Mouse (Mus musculus) brown adipose tissue, adult 24 weeks (tissue): ENCODE measurements at regions not wholly inside any gene's neighbourhood (a gene's known extent, or its start where the extent isn't known, plus 50 kb on each side); places are given as distances from the start of the nearest gene placed in this dataset.
A peak's percentile ranks its signal among the peaks of the same experiment; 100 is the strongest.

Source experiments
- H3K27ac ChIP-seq: fragments of 200-500 bp; replicated peaks from 2 replicates; pipeline ENCODE4 v1.5.1; 2012; ENCODE audit warnings: low read depth, mild to moderate bottlenecking, low read length
- H3K4me1 ChIP-seq: fragments of 200-500 bp; 2 replicates; pipeline ENCODE4 v1.6.1; 2012; ENCODE audit warnings: low read length, mixed read lengths; ENCODE audit not compliant: control insufficient read depth, insufficient read depth, insufficient read length
- H3K4me3 ChIP-seq: fragments of 200-500 bp; 2 replicates; pipeline ENCODE4 v1.5.1; 2012; ENCODE audit warnings: low read depth, mild to moderate bottlenecking, low read length, moderate library complexity; ENCODE audit not compliant: insufficient read depth

DNA sequence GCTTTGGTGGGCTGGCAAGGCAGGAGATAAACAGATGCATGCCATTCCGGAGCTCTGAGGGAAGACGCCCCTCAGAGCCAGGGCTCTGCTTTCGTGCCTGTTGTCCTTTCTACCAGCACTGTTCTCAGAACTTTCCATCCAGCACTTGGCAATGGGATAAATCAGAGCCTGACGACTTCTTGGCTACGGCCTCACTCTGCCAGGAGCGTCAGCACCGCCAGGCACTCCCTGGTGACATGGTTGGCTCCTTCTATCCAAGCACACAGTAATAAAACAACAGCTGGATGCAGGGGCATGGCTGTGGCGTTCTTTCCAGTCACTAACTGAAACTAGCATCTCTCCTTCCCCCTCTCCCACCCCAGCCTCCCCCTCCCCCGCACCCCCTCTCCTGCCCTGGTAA is 215.4 kb downstream of the Ly86 start:
- H3K4me3 ChIP-seq, result no peak overlapping the region
- peaks cover 14% of the 10 kb centered on the region for H3K4me1 ChIP-seq
- H3K27ac ChIP-seq, result no peak overlapping the region

- no peak overlapping the region for H3K27ac ChIP-seq
- no peak overlapping the region for H3K4me3 ChIP-seq
- peaks cover 14% of the 10 kb centered on the region for H3K4me1 ChIP-seq
Observed at GRCm38 (mm10) chr13:37560800-37561199, 215.8 kb downstream of the Ly86 start.

- Histone ChIP-seq H3K4me1 (peaks cover 14% of the 10 kb centered on the region), H3K4me3 (no peak overlapping the region), H3K27ac (no peak overlapping the region)
Observed at GRCm38 (mm10) chr13:37561437-37561836, 216.4 kb downstream of the Ly86 start.

- no peak overlapping the region for H3K4me3 ChIP-seq
- H3K27ac ChIP-seq, result no peak overlapping the region
- H3K4me1 ChIP-seq, result peaks cover 14% of the 10 kb centered on the region
Observed at GRCm38 (mm10) chr13:37562141-37562540, 216.1 kb upstream of the Rreb1 start.

GRCm38 (mm10) chr13:37562652-37563051 is 215.5 kb upstream of the Rreb1 start:
- peaks cover 12% of the 10 kb centered on the region for H3K4me1 ChIP-seq
- H3K4me3 ChIP-seq, result no peak overlapping the region
- no peak overlapping the region for H3K27ac ChIP-seq

DNA sequence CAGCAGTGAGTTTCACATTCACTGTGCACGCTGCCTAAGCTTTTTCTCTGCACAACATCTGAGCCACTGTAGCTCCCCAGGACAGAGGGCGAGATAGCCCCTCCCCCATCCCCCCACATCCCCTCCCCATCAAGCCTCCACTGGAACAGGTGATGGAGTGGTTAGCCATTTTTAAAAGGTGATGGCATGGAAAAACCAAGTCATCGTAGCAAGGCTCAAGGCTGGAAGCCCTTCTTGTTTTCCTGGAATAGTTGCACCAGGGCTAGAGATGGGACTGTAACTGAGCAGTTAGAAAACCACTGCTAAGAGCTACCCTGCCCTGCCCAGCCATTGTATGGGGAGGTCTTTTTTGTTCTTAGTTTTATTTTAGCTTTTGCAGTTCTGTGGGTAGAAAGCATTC is 209.1 kb upstream of the Rreb1 start:
- Histone ChIP-seq H3K4me1 (no peaks in the 10 kb centered on the region), H3K4me3 (no peak overlapping the region), H3K27ac (no peak overlapping the region)

GRCm38 (mm10) chr13:37569486-37569885 is 208.7 kb upstream of the Rreb1 start:
- H3K27ac ChIP-seq, result no peak overlapping the region
- H3K4me1 ChIP-seq, result no peaks in the 10 kb centered on the region
- no peak overlapping the region for H3K4me3 ChIP-seq

GRCm38 (mm10) chr13:37572983-37573382 is 205.2 kb upstream of the Rreb1 start:
- Histone ChIP-seq H3K4me1 (no peaks in the 10 kb centered on the region), H3K27ac (no peak overlapping the region), H3K4me3 (no peak overlapping the region)

DNA sequence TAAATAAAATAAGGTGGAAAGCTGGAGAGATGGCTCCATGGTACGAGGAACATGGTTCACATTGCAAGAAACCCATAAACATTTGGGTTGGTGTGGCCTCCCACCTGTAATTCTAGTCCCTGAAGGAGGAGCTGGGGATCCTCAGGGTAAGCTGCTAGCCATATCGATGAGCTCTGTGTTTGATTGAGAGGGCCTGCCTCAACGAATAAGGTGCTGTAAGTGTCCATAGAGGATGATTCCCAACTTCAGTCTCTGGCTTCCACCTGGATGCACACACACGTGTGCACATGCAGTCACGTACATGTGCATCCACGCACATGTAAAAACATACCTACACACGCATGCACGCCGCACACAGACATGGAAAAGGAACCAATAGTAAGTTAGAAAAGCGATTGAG is 199.0 kb upstream of the Rreb1 start:
- H3K27ac ChIP-seq, result no peak overlapping the region
- no peak overlapping the region for H3K4me3 ChIP-seq
- H3K4me1 ChIP-seq, result no peaks in the 10 kb centered on the region

DNA sequence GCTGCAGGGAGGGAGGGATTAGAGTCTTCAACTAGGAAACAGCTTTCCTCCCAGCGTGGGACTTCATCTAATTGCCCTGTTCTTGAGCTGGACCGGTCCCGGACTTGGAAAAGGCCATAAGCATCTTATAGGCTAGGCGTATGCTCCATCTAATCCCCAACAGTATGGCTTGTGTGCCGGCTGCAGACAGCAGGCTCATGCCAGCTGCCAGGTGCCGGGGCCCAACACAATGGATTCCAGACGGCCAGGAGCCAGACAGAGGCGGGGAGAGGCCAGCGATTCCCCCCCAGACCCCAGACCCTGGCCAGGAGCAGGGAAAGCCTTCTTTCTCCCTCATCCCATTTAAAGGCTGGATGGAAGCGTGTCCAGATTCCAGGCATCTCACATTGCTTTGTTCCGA is 198.4 kb upstream of the Rreb1 start:
- Histone ChIP-seq H3K4me3 (no peak overlapping the region), H3K27ac (no peak overlapping the region), H3K4me1 (no peaks in the 10 kb centered on the region)

- H3K4me1 ChIP-seq, result no peaks in the 10 kb centered on the region
- no peak overlapping the region for H3K4me3 ChIP-seq
- no peak overlapping the region for H3K27ac ChIP-seq
Observed at GRCm38 (mm10) chr13:37580806-37581205, 197.4 kb upstream of the Rreb1 start.

GRCm38 (mm10) chr13:37581374-37581773 is 196.8 kb upstream of the Rreb1 start:
- H3K4me1 ChIP-seq, result no peaks in the 10 kb centered on the region
- no peak overlapping the region for H3K27ac ChIP-seq

DNA sequence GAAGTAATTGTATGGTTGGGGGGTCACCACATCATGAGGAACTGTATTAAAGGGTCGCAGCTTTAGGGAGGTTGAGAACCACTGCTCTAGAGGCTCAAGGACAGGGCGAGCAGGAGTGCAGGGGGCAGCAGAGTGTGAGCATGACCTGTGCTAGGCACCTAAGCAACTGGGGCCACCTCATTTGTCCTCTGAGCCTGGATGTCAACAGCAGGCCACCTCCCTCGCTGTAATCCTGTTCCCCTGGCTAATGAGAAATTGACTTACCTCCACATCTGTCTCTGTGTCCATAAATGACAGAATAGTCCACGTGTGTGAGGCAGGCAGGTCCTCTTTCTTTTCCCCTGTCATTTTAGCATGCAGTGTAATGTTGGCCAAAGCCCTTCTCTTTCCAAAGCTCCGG is 192.7 kb upstream of the Rreb1 start:
- Histone ChIP-seq H3K4me3 (no peak overlapping the region), H3K27ac (no peak overlapping the region), H3K4me1 (no peaks in the 10 kb centered on the region)

More at GRCm38 (mm10) chr13:37581374-37581773, 196.8 kb upstream of the Rreb1 start:
- 0 out of 2 replicates have a peak overlapping the region, but pooled peaks have one; percentile 4 for H3K4me3 ChIP-seq

GRCm38 (mm10) chr13:37586511-37586910 is 191.7 kb upstream of the Rreb1 start:
- Histone ChIP-seq H3K4me3 (no peak overlapping the region), H3K27ac (no peak overlapping the region), H3K4me1 (no peaks in the 10 kb centered on the region)

- Histone ChIP-seq H3K4me1 (no peaks in the 10 kb centered on the region), H3K4me3 (no peak overlapping the region), H3K27ac (no peak overlapping the region)
Observed at GRCm38 (mm10) chr13:37587911-37588310, 190.3 kb upstream of the Rreb1 start.

- no peak overlapping the region for H3K4me3 ChIP-seq
- no peak overlapping the region for H3K27ac ChIP-seq
- no peaks in the 10 kb centered on the region for H3K4me1 ChIP-seq
Observed at GRCm38 (mm10) chr13:37588528-37589176, 189.5 kb upstream of the Rreb1 start.
